12 mouse cellular contexts compared by ENCODE assay signal in the genomic region with DNA sequence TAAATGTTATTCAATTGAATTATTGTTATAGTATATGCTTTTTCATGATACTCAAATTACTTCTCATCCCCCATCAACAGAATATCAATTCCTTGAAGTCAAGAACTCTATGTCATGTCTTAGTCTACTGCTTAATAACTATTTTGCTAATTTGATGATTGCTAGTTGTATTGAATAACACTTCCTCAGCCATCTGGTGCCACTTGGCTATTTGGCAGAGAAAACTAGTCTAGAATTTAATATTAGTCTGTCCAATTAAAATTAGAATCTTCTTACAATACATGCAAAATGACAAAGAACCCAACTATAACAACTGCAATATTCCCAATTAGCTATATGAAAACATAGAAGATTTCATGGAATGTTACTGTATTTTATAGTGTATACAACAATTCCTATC.
"Had no signal": no experiment of that assay in that cellular context is flagged by ENCODE, and none has a peak within 500 bp of the region (broad histone marks: within the 10 kb centered on the region; RNA-seq: fewer than 3 reads in every experiment).

No protein-coding gene starts in this region.

- DNase-seq: gastrocnemius, adult 2 months; gastrocnemius, postnatal 10 days; gastrocnemius, postnatal 25 days; heart, adult 18-20 months; heart, postnatal 10 days; heart, postnatal 4 days; kidney, adult 18-20 months; kidney, adult 8-10 months; kidney, postnatal 10 days; kidney, postnatal 25 days; left cerebral cortex, postnatal 4 days; lung, adult 18-20 months had no signal
